Mouse (Mus musculus) limb, embryonic 10.5 days (tissue): ENCODE results near the gene Serf2. TPM values are rescaled to one million over a fixed set of nuclear protein-coding genes. Genes with fewer than 3 reads are reported as not detected.
"Not testable (repeated sequence)": the region's sequence is repeated elsewhere in the genome, so short reads cannot be mapped to it uniquely, and the experiment has no call there.

Experiments used
- DNase-seq: peaks from one replicate; pipeline ENCODE4 v3.0.0-alpha.2; 2017; ENCODE audit warnings: low spot score
- H3K27ac ChIP-seq: fragments of 300-500 bp; sonication (generic); 2 replicates; pipeline ENCODE4 v1.5.1; 2016; ENCODE audit warnings: mild to moderate bottlenecking
- H3K27me3 ChIP-seq: fragments of 300-500 bp; sonication (generic); 2 replicates; pipeline ENCODE4 v1.6.1; 2016; ENCODE audit warnings: low read depth, mild to moderate bottlenecking; ENCODE audit not compliant: poor library complexity, severe bottlenecking
- H3K36me3 ChIP-seq: fragments of 300-500 bp; sonication (generic); 2 replicates; pipeline ENCODE4 v1.6.1; 2016; ENCODE audit warnings: mild to moderate bottlenecking, moderate library complexity
- H3K4me1 ChIP-seq: fragments of 300-500 bp; sonication (generic); 2 replicates; pipeline ENCODE4 v1.6.1; 2016
- H3K4me3 ChIP-seq: fragments of 300-500 bp; sonication (generic); 2 replicates; pipeline ENCODE4 v1.5.1; 2016; ENCODE audit warnings: mild to moderate bottlenecking, moderate library complexity
- H3K9me3 ChIP-seq: fragments of 300-500 bp; sonication (generic); replicated peaks from 2 replicates; pipeline ENCODE4 v1.6.1; 2016; ENCODE audit warnings: mild to moderate bottlenecking
- WGBS: fragments of 180-500 bp; shearing (Covaris S2); methylation state at CpG from one replicate; pipeline ENCODE4 v1.1.7; 2016; 5-methylcytosine and 5-hydroxymethylcytosine counted together
- polyA plus RNA-seq: library from polyadenylated mRNA; unstranded; fragments of >200 nt; fragmentation: Nextera tagmentation; extraction: Ambion mirVana; gene quantifications from 2 replicates; pipeline ENCODE4 v1.2.1, GENCODE M21; 2016

Serf2 gene
- polyA plus RNA-seq, 1 experiment from 2014 or later = 472 TPM

- peaks cover 33% of the 10 kb centered on the region for H3K4me1 ChIP-seq
- H3K27me3 ChIP-seq = no peaks in the 10 kb centered on the region
- H3K27ac ChIP-seq = no peak overlapping the region
- WGBS = 90% methylated on average over 4 of the region's 4 CpGs
- H3K4me3 ChIP-seq = no peak overlapping the region
- H3K9me3 ChIP-seq = no peaks in the 10 kb centered on the region
- DNase-seq = no peak
- H3K36me3 ChIP-seq = peaks cover 53% of the 10 kb centered on the region
Measured at GRCm38 (mm10) chr2:121452361-121452760, 3.4 kb downstream of the Serf2 start.

DNA sequence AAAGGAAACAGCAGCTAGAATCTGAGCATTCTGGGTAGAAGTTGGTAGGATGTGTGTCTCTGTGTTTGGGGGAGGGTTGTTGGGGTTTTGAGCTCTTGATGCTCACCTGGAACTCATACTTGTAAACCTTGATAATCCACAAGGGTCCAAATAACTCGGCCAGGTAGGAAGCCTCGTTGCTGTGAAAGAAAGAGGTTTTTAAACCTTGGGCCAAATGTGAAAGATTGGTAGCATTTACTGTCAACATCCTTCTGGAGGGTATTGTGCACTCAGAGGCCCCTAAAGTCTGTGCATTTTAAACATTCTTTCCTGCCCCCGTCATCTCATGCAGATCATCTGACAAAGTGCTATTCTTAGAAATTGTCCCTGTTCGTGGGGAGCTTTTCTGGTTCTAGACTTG is 4.0 kb downstream of the Serf2 start, which contains the start of gene Hypk:
Hypk (plus strand) TSS at position 301 of the 400 bp plus-strand sequence.
- no peaks in the 10 kb centered on the region for H3K9me3 ChIP-seq
- DNase-seq = no peak
- H3K27me3 ChIP-seq = no peaks in the 10 kb centered on the region
- H3K4me3 ChIP-seq = no peak within 1 kb of the TSS
- H3K36me3 ChIP-seq = peaks cover 53% of the 10 kb centered on the region
- no peak within 1 kb of the TSS for H3K27ac ChIP-seq
- 84% methylated on average over 4 of the region's 4 CpGs for WGBS
- peaks cover 34% of the 10 kb centered on the region for H3K4me1 ChIP-seq

DNA sequence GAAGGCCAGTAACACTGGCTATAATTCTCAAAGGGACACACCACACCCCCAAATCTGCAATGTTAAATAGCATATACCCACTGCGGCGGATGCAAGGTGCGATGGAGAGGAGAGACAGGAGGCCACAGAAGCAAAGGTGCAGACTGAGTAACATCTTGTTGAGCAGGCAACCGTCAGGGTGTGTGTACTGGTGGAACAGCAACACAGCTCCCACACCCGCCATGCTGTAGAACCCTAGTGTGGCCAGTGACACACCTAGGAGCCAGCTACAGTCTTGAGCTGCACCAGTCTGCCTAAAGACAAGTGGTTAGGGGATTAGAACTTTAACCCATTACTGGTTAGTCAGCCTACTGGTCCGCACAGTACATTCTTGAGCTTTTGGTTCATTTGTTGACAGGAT is 4.9 kb downstream of the Serf2 start:
- H3K4me3 ChIP-seq = no peak overlapping the region
- H3K27me3 ChIP-seq = no peaks in the 10 kb centered on the region
- no peak for DNase-seq
- peaks cover 60% of the 10 kb centered on the region for H3K36me3 ChIP-seq
- peaks cover 27% of the 10 kb centered on the region for H3K4me1 ChIP-seq
- no peaks in the 10 kb centered on the region for H3K9me3 ChIP-seq
- no peak overlapping the region for H3K27ac ChIP-seq
- WGBS = 87% methylated on average over 6 of the region's 6 CpGs

DNA sequence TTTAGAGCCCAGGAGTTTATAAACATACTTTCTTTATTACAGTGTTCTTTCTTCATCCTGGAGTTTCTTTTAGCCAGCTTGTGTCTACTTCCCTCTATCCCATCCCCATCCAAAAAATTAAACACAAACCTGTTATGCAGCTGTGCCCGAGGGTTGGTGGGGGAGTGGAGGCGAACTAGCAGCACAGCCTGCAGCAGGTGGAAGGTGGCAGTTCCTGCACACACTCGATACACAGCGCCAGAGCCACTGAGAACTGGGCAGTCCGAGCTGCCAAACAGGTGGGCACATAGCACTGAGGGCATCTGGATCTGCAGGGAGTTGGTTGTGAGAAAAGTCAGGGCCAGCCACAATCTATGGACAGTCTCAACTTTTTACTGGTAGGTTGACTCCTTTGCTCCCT is 6.5 kb downstream of the Serf2 start:
- Histone ChIP-seq H3K36me3 (peaks cover 69% of the 10 kb centered on the region), H3K27ac (no peak overlapping the region), H3K9me3 (no peaks in the 10 kb centered on the region), H3K27me3 (no peaks in the 10 kb centered on the region), H3K4me1 (peaks cover 22% of the 10 kb centered on the region), H3K4me3 (no peak overlapping the region)
- DNase-seq = no peak
- WGBS = 79% methylated on average over 5 of the region's 5 CpGs

DNA sequence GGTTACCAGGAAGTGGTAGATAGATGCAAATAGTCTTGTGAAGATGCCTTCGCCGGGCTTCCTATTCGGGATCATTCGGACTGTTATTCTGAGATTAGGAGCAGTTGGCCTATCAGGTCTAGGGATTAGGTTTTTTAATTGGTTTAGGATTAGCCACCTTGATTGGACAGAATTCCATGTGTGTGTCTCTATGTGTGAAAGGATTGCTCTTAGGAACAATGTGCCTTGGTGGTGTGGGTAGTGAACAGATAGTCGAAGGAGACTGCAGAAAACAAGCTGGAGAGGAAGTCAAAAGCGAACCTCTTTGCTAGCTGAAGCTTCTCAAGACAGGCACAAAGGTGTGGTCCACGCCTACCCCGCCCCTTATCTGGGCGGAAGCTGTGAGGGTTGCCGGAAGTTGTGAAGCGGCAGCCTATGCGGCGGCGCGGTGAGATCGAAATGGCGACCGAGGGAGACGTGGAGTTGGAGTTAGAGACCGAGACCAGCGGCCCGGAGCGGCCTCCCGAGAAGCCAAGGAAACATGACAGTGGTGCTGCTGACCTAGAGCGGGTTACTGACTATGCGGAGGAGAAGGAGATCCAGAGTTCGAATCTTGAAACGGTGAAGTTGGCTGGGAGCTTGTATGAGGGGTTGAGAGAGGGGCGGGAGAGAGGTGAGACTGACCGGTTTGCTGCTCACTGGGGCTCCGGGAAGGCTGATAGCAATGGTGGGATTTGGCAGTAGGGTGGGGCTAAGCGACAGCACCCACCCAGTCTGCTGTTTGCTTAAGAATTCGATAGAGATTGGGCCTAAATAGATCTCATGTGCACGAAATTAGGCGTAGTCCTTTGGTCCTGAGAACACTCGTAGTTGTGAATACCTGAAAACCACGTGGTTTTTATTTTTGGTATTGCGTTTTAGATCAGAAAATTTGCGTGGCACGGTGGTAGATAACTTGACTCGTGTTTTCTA is 8.0 kb downstream of the Serf2 start, which contains the start of gene Serinc4:
Serinc4 (minus strand) TSS at position 90 of the 951 bp plus-strand sequence.
- H3K4me1 ChIP-seq = peaks cover 17% of the 10 kb centered on the region
- H3K9me3 ChIP-seq = no peaks in the 10 kb centered on the region
- H3K27ac ChIP-seq = peak within 1 kb of the TSS; percentile 89
- peak within 1 kb of the TSS; percentile 90 for H3K4me3 ChIP-seq
- H3K36me3 ChIP-seq = peaks cover 66% of the 10 kb centered on the region
- peak; percentile 90 for DNase-seq
- H3K27me3 ChIP-seq = no peaks in the 10 kb centered on the region
- WGBS = 5% methylated on average over 41 of the region's 41 CpGs

GRCm38 (mm10) chr2:121460071-121460470 is 11.1 kb downstream of the Serf2 start:
- WGBS = 69% methylated on average over 2 of the region's 2 CpGs
- peaks cover 39% of the 10 kb centered on the region for H3K36me3 ChIP-seq
- no peaks in the 10 kb centered on the region for H3K9me3 ChIP-seq
- H3K27ac ChIP-seq = no peak overlapping the region
- H3K4me1 ChIP-seq = peaks cover 13% of the 10 kb centered on the region
- no peaks in the 10 kb centered on the region for H3K27me3 ChIP-seq
- no peak overlapping the region for H3K4me3 ChIP-seq
- no peak for DNase-seq

GRCm38 (mm10) chr2:121468982-121469381 is 20.0 kb downstream of the Serf2 start:
- H3K4me3 ChIP-seq, H3K4me1 ChIP-seq: not testable (repeated sequence)
- WGBS = 73% methylated on average over 4 of the region's 6 CpGs

GRCm38 (mm10) chr2:121472783-121473182 is 23.8 kb downstream of the Serf2 start:
- not testable (repeated sequence) for H3K27me3 ChIP-seq, DNase-seq, H3K27ac ChIP-seq, H3K9me3 ChIP-seq, H3K4me1 ChIP-seq, H3K4me3 ChIP-seq
- WGBS = 93% methylated on average over 3 of the region's 3 CpGs
- H3K36me3 ChIP-seq = peaks cover 16% of the 10 kb centered on the region

More at GRCm38 (mm10) chr2:121468982-121469381, 20.0 kb downstream of the Serf2 start:
- H3K9me3 ChIP-seq, H3K27me3 ChIP-seq, DNase-seq, H3K27ac ChIP-seq: not testable (repeated sequence)
- peaks cover 16% of the 10 kb centered on the region for H3K36me3 ChIP-seq

GRCm38 (mm10) chr2:121473301-121474179 is 24.5 kb downstream of the Serf2 start, which contains the start of gene Mfap1b:
Mfap1b (minus strand) TSS chr2:121474067.
- not testable (repeated sequence) for H3K27ac ChIP-seq, H3K4me1 ChIP-seq, H3K27me3 ChIP-seq, H3K9me3 ChIP-seq
- H3K36me3 ChIP-seq = peaks cover 12% of the 10 kb centered on the region
- 6% methylated on average over 41 of the region's 41 CpGs for WGBS
- DNase-seq = peak; percentile 82
- H3K4me3 ChIP-seq = peak within 1 kb of the TSS; percentile 62

DNA sequence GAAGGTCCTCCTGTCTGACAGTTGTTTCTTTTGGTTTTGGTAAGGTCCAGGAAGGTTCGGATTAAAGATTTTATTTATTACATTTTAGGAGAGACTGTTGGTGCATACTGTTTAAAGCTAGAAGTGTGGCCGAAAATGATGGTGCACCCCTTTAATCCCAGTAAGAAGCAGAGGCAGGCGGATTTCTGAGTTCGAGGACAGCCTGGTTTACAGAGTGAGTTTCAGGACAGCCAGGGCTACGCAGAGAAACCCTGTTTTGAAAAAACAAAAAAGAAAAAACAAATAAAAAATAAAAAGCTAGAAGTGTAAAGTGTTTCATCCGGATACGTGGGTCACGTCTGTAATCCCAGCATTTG is 25.2 kb downstream of the Serf2 start:
- DNase-seq = no peak
- Histone ChIP-seq H3K27ac (no peak overlapping the region; the same call in 1 of the 2 replicates), H3K4me3 (peak overlapping the region; percentile 62), H3K27me3 (no peaks in the 10 kb centered on the region), H3K4me1 (peaks cover 3% of the 10 kb centered on the region; the same call in 1 of the 2 replicates), H3K36me3 (peaks cover 12% of the 10 kb centered on the region), H3K9me3 (no peaks in the 10 kb centered on the region)
- 37% methylated on average over 8 of the region's 8 CpGs for WGBS

GRCm38 (mm10) chr2:121475306-121475705 is 26.3 kb downstream of the Serf2 start:
- H3K36me3 ChIP-seq = peaks cover 11% of the 10 kb centered on the region
- H3K27ac ChIP-seq, H3K4me3 ChIP-seq, DNase-seq, H3K9me3 ChIP-seq, H3K27me3 ChIP-seq, H3K4me1 ChIP-seq: not testable (repeated sequence)
- WGBS = 96% methylated on average over 2 of the region's 2 CpGs

DNA sequence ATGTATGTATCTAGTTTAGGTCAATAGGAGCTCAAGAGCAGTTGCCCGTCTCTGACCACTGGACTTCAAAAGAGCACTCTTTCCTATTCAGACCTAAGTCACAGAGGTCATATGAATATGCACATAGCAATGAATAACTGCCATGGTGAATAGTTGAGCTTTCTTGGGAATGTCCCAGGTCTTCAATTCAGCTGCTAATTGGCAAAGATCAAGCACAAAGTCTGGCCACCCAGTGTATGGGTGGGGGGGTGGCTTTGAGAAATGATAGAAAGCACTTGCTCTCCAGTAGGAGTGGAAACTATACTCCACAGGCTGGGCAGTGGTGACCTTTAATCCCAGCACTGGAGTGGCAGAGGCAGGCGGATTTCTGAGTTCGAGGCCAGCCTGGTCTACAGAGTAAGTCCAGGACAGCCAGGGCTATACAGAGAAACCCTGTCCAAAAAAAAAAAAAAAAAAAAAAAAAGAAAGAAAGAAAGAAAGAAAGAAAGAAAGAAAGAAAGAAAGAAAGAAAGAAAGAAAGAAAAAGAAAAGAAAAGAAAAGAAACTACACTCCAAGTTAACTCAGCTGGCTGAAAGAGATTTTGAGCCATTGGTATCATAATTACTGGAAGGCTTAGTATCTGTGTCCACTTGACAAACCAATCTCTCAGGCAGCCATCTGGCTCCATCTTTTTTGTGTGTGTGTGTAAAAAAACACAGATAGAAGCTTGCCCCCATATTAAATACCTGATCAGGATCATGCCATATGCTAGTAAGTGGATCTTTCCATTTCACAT is 28.7 kb downstream of the Serf2 start:
- DNase-seq = peak; percentile 18
- no peaks in the 10 kb centered on the region for H3K36me3 ChIP-seq
- H3K4me3 ChIP-seq = no peak overlapping the region
- no peaks in the 10 kb centered on the region for H3K9me3 ChIP-seq
- H3K27ac ChIP-seq = no peak overlapping the region
- WGBS = 76% methylated on average over 3 of the region's 3 CpGs
- H3K27me3 ChIP-seq = no peaks in the 10 kb centered on the region
- H3K4me1 ChIP-seq = peaks cover 3% of the 10 kb centered on the region; the same call in 1 of the 2 replicates
